Mouse (Mus musculus) erythroblast, embryonic 14.5 days (primary cell): ENCODE data around the gene Fxn.

Experiments
- GATA1 ChIP-seq: IDR thresholded peaks from 2 replicates; pipeline ENCODE4 v1.6.1; 2012; ENCODE audit warnings: low read length, inconsistent platforms, mixed read lengths
- TAL1 ChIP-seq: IDR thresholded peaks from 3 replicates; pipeline ENCODE4 v1.6.1; 2012; ENCODE audit warnings: low read length, inconsistent platforms, mixed read lengths

- TF ChIP-seq GATA1 (no peak), TAL1 (no peak)
These were observed 21.4 kb upstream of the Fxn start for GRCm38 (mm10) chr19:24301768-24302148.
